Mouse (Mus musculus) small intestine, adult 2 months (tissue): ENCODE data around the gene Bex4.

Source experiments
- CTCF ChIP-seq: fragments of 200-500 bp; IDR thresholded peaks from 2 replicates; pipeline ENCODE4 v1.5.1; 2012; ENCODE audit warnings: low read depth, mild to moderate bottlenecking, control low read depth, inconsistent platforms, low read length, moderate library complexity, mixed read lengths; ENCODE audit not compliant: insufficient replicate concordance, insufficient read length; ENCODE audit errors: extremely low read depth
- POLR2A ChIP-seq: fragments of 200-500 bp; IDR thresholded peaks from 2 replicates; pipeline ENCODE4 v1.6.1; 2012; ENCODE audit warnings: low read depth, mild to moderate bottlenecking, control low read depth, inconsistent platforms, low read length, moderate library complexity

DNA sequence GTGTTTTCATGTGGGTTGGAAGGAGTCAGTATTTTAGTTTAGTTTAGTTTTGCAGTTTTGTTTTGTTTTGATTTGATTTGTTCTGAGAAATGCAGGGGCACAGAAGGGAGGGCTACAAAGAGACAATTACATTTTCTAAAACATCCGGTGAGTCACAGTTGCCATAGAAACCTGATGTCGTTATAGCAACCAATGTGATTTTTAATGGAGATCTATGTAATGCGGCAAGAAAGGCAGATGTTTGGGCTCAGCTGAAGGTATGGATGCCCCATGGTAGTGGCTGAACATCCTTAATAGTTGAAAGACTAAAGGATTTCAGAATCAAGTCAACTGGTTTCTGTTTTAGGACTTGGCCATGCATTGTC lies 34.1 kb upstream of the Bex4 start:
- TF ChIP-seq POLR2A (no peak), CTCF (no peak)
